Mouse (Mus musculus): ENCODE data around the gene Syt2. TPM values are rescaled to one million over a fixed set of nuclear protein-coding genes. Genes with fewer than 3 reads are reported as not detected.

Syt2 gene
- polyA plus RNA-seq, 1 experiment from 2014 or later = 8.2 TPM

DNA sequence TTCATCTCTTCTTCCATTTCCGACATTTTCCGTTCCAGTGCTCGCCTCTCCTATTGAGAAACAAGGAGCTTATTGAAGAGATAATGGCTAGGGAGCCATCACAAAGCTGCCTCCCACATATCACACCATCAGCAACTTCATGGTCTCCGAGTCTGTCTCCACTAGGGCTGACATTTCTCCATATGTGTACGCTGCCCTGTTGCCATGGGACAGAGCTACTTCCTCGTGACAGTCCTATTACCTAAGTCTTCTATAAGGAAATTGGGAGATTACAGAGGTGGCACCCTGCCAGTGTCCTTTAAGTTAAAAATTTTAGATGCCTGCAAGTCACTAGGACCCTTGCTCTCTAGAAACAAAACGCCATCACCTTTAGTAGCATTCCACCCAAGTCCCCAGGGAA is 125.5 kb downstream of the Syt2 start:
- Histone ChIP-seq H3K4me1 (replicated peaks) (peaks cover 15% of the 10 kb centered on the region), H3K9me3 (no peaks in the 10 kb centered on the region), H3K4me2 (no peak overlapping the region), H3K4me3 (no peak overlapping the region), H3K36me3 (peaks cover 44% of the 10 kb centered on the region), H3K27ac (no peak overlapping the region), H3K27me3 (no peaks in the 10 kb centered on the region), H3K9ac (no peak overlapping the region)
- WGBS = 85% methylated on average over 7 of the region's 7 CpGs
- ATAC-seq (ENCODE audit: low FRiP score) = no peak

DNA sequence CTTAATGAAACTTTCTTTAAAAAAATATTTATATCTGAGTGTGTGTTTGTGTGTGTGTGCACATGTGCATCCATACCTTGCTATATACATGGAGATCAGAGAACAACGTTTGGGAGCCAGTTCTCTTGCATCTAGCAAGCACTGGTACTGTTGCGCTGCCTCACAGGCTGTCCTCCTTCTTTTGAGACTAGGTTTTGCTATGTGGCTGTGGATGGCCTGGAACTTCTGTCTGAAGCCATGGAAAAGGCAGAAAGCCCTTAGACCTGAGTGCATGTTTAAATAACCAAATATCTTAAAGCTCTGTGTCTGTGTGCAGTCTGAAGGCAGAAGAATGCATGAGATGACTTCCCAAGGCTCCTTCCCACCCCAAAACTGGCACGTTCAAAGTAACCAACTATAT is 126.3 kb downstream of the Syt2 start:
- peaks cover 39% of the 10 kb centered on the region for H3K36me3 ChIP-seq
- H3K4me1 ChIP-seq (replicated peaks) = peaks cover 15% of the 10 kb centered on the region
- H3K9me3 ChIP-seq = no peaks in the 10 kb centered on the region
- 85% methylated on average over 3 of the region's 3 CpGs for WGBS
- H3K4me2 ChIP-seq = no peak overlapping the region
- H3K27me3 ChIP-seq = no peaks in the 10 kb centered on the region
- H3K4me3 ChIP-seq = no peak overlapping the region
- no peak overlapping the region for H3K9ac ChIP-seq
- ATAC-seq (ENCODE audit: low FRiP score) = no peak
- no peak overlapping the region for H3K27ac ChIP-seq

DNA sequence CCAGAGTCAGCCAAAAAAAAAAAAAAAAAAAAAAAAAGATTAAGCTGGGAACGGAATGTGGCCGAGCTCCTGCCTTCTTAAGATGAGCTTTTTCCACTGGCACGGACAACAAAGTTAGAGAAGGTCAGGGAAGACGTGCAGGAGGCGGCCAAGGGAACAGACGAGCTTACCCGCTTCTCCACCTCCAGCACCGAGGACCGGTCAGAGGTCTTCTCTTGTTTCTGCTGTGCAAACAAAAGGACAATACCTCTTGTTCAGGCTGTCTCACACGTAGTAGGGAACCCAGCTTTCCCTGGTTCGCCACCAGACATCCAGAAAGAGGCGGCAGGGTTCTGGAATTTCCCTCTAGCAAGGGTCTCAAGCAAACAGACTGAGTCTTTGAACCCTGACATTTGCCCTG is 126.8 kb downstream of the Syt2 start:
- H3K9me3 ChIP-seq = no peaks in the 10 kb centered on the region
- H3K9ac ChIP-seq = no peak overlapping the region
- 39% methylated on average over 12 of the region's 12 CpGs for WGBS
- ATAC-seq (ENCODE audit: low FRiP score) = no peak
- peaks cover 15% of the 10 kb centered on the region for H3K4me1 ChIP-seq (replicated peaks)
- no peaks in the 10 kb centered on the region for H3K27me3 ChIP-seq
- H3K36me3 ChIP-seq = peaks cover 35% of the 10 kb centered on the region
- H3K4me2 ChIP-seq = no peak overlapping the region
- H3K27ac ChIP-seq = no peak overlapping the region
- H3K4me3 ChIP-seq = no peak overlapping the region

DNA sequence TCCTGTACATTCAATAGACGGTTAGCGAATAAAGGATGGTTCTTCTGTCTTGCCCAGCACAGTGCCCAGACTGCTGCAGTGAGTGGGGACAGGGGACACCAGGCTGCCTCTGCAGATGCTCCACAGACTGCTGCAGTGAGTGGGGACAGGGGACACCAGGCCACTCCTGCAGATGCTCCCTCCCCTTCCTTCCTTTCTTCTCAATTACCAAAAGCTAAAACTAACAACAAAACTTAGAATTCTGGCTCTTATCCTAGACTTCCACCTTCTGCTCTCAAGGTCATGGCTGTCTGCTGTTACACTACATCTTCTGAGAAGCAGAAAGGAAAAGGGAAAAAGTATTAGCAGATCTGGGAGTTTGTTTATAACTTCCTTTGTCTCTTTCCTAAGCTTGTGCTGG is 127.8 kb downstream of the Syt2 start:
- Histone ChIP-seq H3K9me3 (no peaks in the 10 kb centered on the region), H3K27me3 (no peaks in the 10 kb centered on the region), H3K4me1 (replicated peaks) (peaks cover 15% of the 10 kb centered on the region), H3K27ac (no peak overlapping the region), H3K9ac (no peak overlapping the region), H3K4me2 (no peak overlapping the region), H3K4me3 (no peak overlapping the region), H3K36me3 (peaks cover 27% of the 10 kb centered on the region)
- no peak for ATAC-seq (ENCODE audit: low FRiP score)
- 42% methylated on average over 2 of the region's 2 CpGs for WGBS

DNA sequence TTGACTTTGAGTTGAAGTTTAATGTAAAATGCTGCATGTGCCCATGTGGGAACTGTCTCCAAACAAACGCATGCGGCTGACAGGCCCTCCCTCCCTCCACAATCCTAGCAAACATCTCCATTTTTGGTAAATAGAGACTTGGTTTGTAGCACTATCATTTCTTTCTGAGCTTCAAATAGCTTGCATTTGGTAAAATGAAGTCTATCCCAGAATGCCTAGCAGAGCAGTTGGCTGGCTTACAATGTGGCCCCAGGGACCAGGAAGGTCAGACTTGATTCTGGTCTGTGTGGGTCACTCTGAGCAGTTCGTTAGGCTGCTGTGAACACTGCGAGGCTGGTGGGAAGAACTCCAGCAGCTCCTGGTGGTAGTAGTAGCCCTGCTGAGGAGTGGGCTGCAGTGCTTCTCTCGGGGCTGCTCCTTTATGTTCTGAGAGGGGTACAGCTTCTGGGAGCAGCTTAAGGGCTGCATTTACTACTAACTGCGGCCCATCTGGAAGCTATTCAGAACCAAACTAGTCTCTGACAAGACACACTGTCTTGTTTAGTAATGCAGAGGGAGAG is 128.3 kb downstream of the Syt2 start:
- Histone ChIP-seq H3K4me2 (no peak overlapping the region), H3K9ac (no peak overlapping the region), H3K4me1 (replicated peaks) (peaks cover 15% of the 10 kb centered on the region), H3K4me3 (no peak overlapping the region), H3K36me3 (peaks cover 27% of the 10 kb centered on the region), H3K27me3 (no peaks in the 10 kb centered on the region), H3K9me3 (no peaks in the 10 kb centered on the region), H3K27ac (peak overlapping the region; percentile 1; the same call in 1 of the 2 replicates)
- 47% methylated on average over 6 of the region's 6 CpGs for WGBS
- ATAC-seq (ENCODE audit: low FRiP score) = no peak

DNA sequence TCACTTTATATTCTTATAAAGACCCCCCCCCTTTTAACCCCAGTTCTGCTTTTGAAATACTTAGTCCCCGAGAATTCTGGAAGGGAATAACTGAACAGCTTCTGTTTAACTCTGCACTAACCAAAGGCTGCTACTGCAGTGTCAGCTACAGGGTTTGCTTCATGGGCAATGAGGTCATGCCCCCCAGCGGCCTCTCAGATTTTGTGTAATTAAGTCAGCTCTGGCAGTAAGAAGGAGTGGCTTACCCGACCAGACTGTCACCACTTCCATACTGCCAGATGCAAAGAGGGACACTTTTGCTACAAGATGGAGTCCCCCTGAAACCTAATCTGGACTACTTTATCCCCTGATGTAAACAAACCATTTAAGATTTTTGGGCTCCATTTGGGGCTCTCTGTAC is 129.2 kb downstream of the Syt2 start:
- Histone ChIP-seq H3K27me3 (no peaks in the 10 kb centered on the region), H3K4me3 (no peak overlapping the region), H3K27ac (no peak overlapping the region), H3K36me3 (peaks cover 26% of the 10 kb centered on the region), H3K9ac (no peak overlapping the region), H3K4me2 (no peak overlapping the region), H3K9me3 (no peaks in the 10 kb centered on the region), H3K4me1 (replicated peaks) (peaks cover 15% of the 10 kb centered on the region)
- 59% methylated on average over 3 of the region's 3 CpGs for WGBS
- no peak for ATAC-seq (ENCODE audit: low FRiP score)

DNA sequence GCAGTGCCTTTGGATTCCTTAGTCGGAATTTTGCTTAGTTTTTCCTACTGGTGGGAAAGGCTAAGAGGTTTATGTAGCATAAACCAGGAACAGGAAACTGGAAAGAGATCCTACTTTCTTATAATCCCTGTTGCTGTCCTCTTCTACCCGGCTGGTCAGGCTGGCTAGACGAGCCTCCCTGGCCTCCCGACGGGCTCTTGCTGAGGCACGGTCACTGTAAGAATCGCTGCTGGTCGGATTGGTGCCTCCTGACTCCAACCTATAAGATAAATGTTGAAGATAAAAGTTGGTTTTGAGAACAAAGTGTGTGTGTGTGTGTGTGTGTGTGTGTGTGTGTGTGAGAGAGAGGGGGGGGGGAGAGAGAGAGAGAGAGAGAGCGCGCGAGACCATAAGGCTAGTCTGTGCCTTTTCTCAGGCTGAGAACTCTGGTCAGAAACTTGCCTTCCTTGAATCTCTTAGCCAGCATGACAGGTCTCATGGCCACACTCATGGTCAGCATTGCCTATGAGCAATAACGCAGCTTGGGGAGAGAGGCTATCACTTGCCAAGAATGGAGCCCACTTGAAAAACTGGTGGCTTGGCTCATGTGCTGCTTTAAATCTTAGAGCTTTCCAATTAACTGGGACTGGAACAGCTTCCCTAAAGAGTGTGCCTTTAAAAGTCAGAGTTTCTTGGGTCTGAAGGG is 130.9 kb downstream of the Syt2 start:
- H3K27ac ChIP-seq = no peak overlapping the region
- no peaks in the 10 kb centered on the region for H3K9me3 ChIP-seq
- peaks cover 15% of the 10 kb centered on the region for H3K4me1 ChIP-seq (replicated peaks)
- no peaks in the 10 kb centered on the region for H3K27me3 ChIP-seq
- H3K4me3 ChIP-seq = no peak overlapping the region
- ATAC-seq (ENCODE audit: low FRiP score) = no peak
- no peak overlapping the region for H3K4me2 ChIP-seq
- peaks cover 16% of the 10 kb centered on the region for H3K36me3 ChIP-seq
- WGBS = 88% methylated on average over 12 of the region's 12 CpGs
- H3K9ac ChIP-seq = no peak overlapping the region

DNA sequence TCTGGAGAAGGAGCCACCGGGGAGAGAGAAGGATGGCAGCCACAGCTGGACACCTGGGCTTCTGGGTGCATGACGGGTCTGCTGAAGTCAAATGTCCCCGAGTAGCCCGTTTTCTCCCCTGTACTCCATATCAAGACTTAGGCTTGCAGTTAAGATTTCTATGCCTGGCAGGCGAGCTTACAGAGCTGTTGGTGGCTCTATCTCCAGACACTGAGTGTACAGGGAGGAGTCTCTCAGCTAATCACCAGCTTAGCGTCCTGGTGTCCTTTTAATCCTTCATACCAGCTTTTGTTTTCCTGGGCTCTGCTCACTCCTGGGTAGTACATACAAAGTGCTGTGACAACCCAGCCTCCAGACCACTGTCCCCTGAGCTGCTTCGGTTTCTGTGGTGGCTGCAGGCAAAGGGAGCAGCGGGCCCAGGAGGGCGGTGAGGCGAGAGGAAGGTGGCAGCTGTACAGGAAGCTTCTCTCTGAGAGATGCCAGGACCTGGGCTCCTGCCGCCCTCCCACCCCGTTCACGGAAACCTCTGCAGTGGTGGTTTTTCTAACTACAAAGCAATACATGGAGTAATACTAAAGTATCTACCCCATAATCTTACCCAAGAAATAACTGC is 131.6 kb downstream of the Syt2 start:
- Histone ChIP-seq H3K9ac (no peak overlapping the region), H3K4me3 (no peak overlapping the region), H3K36me3 (peaks cover 16% of the 10 kb centered on the region), H3K4me2 (no peak overlapping the region), H3K27me3 (no peaks in the 10 kb centered on the region), H3K4me1 (replicated peaks) (peaks cover 15% of the 10 kb centered on the region), H3K9me3 (no peaks in the 10 kb centered on the region), H3K27ac (no peak overlapping the region)
- WGBS = 75% methylated on average over 13 of the region's 13 CpGs
- no peak for ATAC-seq (ENCODE audit: low FRiP score)

DNA sequence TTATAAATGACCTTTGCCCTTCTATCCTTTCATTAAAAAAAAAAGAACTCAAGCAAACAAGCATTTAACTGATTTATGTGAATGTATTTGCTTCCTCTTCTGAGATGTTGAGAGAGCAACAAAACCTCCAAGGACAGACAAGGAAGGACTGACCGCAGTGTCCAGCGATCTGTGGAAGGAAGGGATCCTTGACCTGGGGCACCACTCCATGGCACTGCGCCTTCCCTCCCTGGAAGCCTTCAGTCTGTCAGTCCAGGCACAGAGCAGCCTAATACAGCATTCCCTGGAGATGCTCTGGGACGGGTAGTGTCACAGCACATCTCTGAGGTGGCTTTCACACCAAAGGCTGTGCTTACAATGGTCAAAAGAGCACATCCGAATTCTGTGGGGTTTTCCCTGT is 136.3 kb downstream of the Syt2 start:
- Histone ChIP-seq H3K9me3 (no peaks in the 10 kb centered on the region), H3K27me3 (no peaks in the 10 kb centered on the region), H3K27ac (no peak overlapping the region), H3K4me2 (no peak overlapping the region), H3K4me1 (replicated peaks) (no peaks in the 10 kb centered on the region), H3K9ac (no peak overlapping the region), H3K4me3 (no peak overlapping the region), H3K36me3 (no peaks in the 10 kb centered on the region)
- no peak for ATAC-seq (ENCODE audit: low FRiP score)
- 87% methylated on average over 5 of the region's 5 CpGs for WGBS

DNA sequence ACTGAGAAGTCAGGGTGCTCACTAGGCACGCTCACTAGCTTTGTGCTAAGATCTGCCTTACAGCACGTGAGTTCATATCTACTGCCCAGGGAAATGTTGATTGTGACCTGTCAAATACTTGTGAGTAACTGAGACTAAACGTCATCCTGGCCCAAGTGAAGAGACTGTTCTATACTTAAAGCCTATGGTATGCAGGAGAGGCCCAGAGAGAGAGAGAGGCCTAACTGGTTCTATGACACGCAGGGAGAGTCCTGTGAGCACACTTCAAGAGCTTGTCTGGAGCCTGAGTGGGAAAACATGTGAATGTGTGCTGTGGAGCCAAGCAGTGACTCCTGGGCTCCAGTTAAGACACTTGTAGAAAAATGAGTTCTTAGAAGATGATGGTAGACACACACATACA is 137.5 kb downstream of the Syt2 start:
- H3K9me3 ChIP-seq = no peaks in the 10 kb centered on the region
- peaks cover 4% of the 10 kb centered on the region; the same call in 1 of the 2 replicates for H3K4me1 ChIP-seq (replicated peaks)
- H3K4me2 ChIP-seq = no peak overlapping the region
- no peak overlapping the region for H3K27ac ChIP-seq
- no peaks in the 10 kb centered on the region for H3K27me3 ChIP-seq
- no peak for ATAC-seq (ENCODE audit: low FRiP score)
- no peaks in the 10 kb centered on the region for H3K36me3 ChIP-seq
- WGBS = 83% methylated on average over 4 of the region's 4 CpGs
- H3K4me3 ChIP-seq = no peak overlapping the region
- no peak overlapping the region for H3K9ac ChIP-seq

DNA sequence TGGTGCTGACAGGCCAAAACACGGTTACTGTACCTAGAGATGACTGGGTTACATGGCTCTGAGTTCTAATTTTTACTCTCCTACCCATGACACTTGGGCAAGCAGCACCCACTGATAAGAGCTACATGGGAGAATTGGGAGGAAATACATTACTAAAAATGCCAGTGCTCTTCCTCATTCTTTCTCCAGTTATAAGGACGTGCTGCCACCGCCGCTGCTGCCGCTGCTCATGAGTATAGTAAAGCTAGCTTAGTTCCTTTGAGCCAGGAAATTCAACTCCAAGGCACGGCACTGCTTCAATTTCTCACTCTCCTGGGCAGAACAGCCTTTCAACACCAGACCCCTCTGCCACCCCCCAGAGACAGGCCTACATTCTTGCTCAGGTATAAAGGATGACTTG is 138.0 kb downstream of the Syt2 start:
- H3K27me3 ChIP-seq = no peaks in the 10 kb centered on the region
- no peak for ATAC-seq (ENCODE audit: low FRiP score)
- WGBS = 75% methylated on average over 6 of the region's 6 CpGs
- H3K27ac ChIP-seq = no peak overlapping the region
- H3K36me3 ChIP-seq = no peaks in the 10 kb centered on the region
- H3K9ac ChIP-seq = no peak overlapping the region
- H3K4me1 ChIP-seq (replicated peaks) = peaks cover 4% of the 10 kb centered on the region; the same call in 1 of the 2 replicates
- H3K4me3 ChIP-seq = no peak overlapping the region
- no peak overlapping the region for H3K4me2 ChIP-seq
- H3K9me3 ChIP-seq = no peaks in the 10 kb centered on the region

DNA sequence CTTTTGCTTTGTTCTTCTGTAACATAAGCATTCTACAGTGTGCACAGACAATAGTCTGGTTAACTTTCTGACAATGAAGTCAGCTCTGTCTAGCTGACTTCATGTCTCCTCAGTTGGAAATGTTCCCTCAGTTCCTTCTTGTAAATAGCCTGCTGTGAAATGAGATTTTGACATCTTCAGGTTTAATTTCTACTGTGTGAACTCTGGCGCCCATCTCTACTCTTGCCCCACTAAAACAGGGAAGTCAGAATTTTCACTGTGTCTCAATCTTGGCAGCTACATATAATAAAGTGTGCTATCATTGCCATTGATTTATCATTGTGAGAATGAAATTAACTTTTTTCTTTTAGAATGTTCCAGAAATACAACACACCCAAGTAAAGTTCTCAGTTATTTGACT is 138.4 kb downstream of the Syt2 start:
- no peak for ATAC-seq (ENCODE audit: low FRiP score)
- no peaks in the 10 kb centered on the region for H3K9me3 ChIP-seq
- peaks cover 4% of the 10 kb centered on the region; the same call in 1 of the 2 replicates for H3K4me1 ChIP-seq (replicated peaks)
- no peaks in the 10 kb centered on the region for H3K27me3 ChIP-seq
- WGBS = 94% methylated on average over 1 of the region's 1 CpGs
- no peak overlapping the region for H3K4me3 ChIP-seq
- H3K36me3 ChIP-seq = no peaks in the 10 kb centered on the region
- H3K9ac ChIP-seq = no peak overlapping the region
- no peak overlapping the region for H3K27ac ChIP-seq
- no peak overlapping the region for H3K4me2 ChIP-seq

DNA sequence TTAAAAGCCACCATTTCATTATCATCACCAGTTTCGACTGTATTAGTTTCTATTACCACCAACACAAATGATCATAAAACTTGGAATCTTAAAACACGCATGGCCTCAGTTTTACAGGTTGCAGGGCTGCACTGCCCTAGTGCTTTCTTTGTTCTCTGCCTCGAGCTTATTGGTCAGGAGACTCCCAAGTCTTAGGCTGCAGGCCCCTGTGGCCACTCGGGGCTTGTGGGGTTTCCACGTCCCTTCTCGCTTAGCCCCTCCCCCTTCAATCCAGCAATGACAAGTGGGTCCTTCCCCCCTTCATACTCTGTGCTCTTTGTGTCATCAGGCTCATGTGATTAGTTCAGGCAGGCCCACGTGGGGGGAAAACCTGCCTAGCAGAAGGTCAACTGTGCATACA is 141.6 kb downstream of the Syt2 start:
- H3K27ac ChIP-seq = no peak overlapping the region
- no peaks in the 10 kb centered on the region for H3K36me3 ChIP-seq
- peaks cover 4% of the 10 kb centered on the region; the same call in 1 of the 2 replicates for H3K4me1 ChIP-seq (replicated peaks)
- no peaks in the 10 kb centered on the region for H3K9me3 ChIP-seq
- no peak overlapping the region for H3K9ac ChIP-seq
- no peaks in the 10 kb centered on the region for H3K27me3 ChIP-seq
- WGBS = 46% methylated on average over 7 of the region's 7 CpGs
- no peak overlapping the region for H3K4me2 ChIP-seq
- H3K4me3 ChIP-seq = no peak overlapping the region
- ATAC-seq (ENCODE audit: low FRiP score) = no peak

All from hindbrain, embryonic 13.5 days (tissue).